Mouse (Mus musculus) ES-Bruce4 (cell line): ENCODE measurements around the gene Rph3al.

Experiments
- CTCF ChIP-seq: IDR thresholded peaks from one replicate; pipeline ENCODE4 v1.8.1; 2011; ENCODE audit warnings: low read depth, low read length
- EP300 ChIP-seq: IDR thresholded peaks from 2 replicates; pipeline ENCODE4 v1.6.1; 2011; ENCODE audit warnings: low read depth, low read length; ENCODE audit not compliant: insufficient read depth
- POLR2A ChIP-seq: IDR thresholded peaks from one replicate; pipeline ENCODE4 v1.8.1; 2011; ENCODE audit warnings: low read length; ENCODE audit not compliant: insufficient read depth

- TF ChIP-seq CTCF (no peak), POLR2A (no peak), EP300 (no peak)
These were observed 127.7 kb downstream of the Rph3al start for GRCm38 (mm10) chr11:75810526-75810925.
